Mouse (Mus musculus) MEL (cell line): Measurements from ENCODE around the gene Myl4. TPM values are rescaled to one million over a fixed set of nuclear protein-coding genes. Genes with fewer than 3 reads are reported as not detected.

Experiments used
- DNase-seq: peaks from one replicate; pipeline ENCODE4 v3.0.0; 2011; ENCODE audit warnings: low read depth, low spot score
- H3K27ac ChIP-seq: 2 replicates; pipeline ENCODE4 v1.5.1; 2012; ENCODE audit warnings: low read depth, mild to moderate bottlenecking, control low read depth, low read length, moderate library complexity; ENCODE audit not compliant: control insufficient read depth
- H3K27me3 ChIP-seq, 2 experiments: fragments of 150-350 bp in 1 of 2; sonication (generic) in 1 of 2; 2 replicates each; pipeline ENCODE4 v1.6.1; 2012; ENCODE audit warnings: low read length in 2 of 2, mild to moderate bottlenecking in 2 of 2, improper control_type of control experiment in 1 of 2, moderate library complexity in 1 of 2; ENCODE audit not compliant: insufficient read depth in 2 of 2, control insufficient read depth in 1 of 2
- H3K36me3 ChIP-seq, 2 experiments: 2 replicates each; pipeline ENCODE4 v1.6.1; 2012 to 2014; ENCODE audit warnings: low read length in 2 of 2, improper control_type of control experiment in 1 of 2, inconsistent platforms in 1 of 2, mild to moderate bottlenecking in 1 of 2; ENCODE audit not compliant: insufficient read depth in 2 of 2, control insufficient read depth in 1 of 2
- H3K4me1 ChIP-seq, 2 experiments: fragments of 150-350 bp in 1 of 2; sonication (generic) in 1 of 2; 2 replicates each; pipeline ENCODE4 v1.6.1; 2012; ENCODE audit warnings: low read length in 2 of 2, improper control_type of control experiment in 1 of 2, mild to moderate bottlenecking in 1 of 2; ENCODE audit not compliant: insufficient read depth in 2 of 2, control insufficient read depth in 1 of 2
- H3K4me3 ChIP-seq, 2 experiments: fragments of 150-350 bp in 1 of 2; sonication (generic) in 1 of 2; 2 replicates each; pipeline ENCODE4 v1.5.1; 2012; ENCODE audit warnings: low read depth in 2 of 2, low read length in 2 of 2, mild to moderate bottlenecking in 2 of 2, moderate library complexity in 2 of 2, control low read depth in 1 of 2, improper control_type of control experiment in 1 of 2; ENCODE audit not compliant: control insufficient read depth in 1 of 2, insufficient read depth in 1 of 2
- H3K79me2 ChIP-seq: 2 replicates; pipeline ENCODE4 v1.6.1; 2012; ENCODE audit warnings: mild to moderate bottlenecking, low read length, moderate library complexity; ENCODE audit not compliant: control insufficient read depth, poor library complexity, insufficient read depth
- H3K9ac ChIP-seq: 2 replicates; pipeline ENCODE4 v1.6.1; 2012; ENCODE audit warnings: low read depth, mild to moderate bottlenecking, control low read depth, low read length, moderate library complexity; ENCODE audit not compliant: control insufficient read depth, poor library complexity, severe bottlenecking
- H3K9me3 ChIP-seq: fragments of 150-350 bp; sonication (generic); replicated peaks from 2 replicates; pipeline ENCODE4 v1.6.1; 2012; ENCODE audit warnings: mild to moderate bottlenecking, low read length, improper control_type of control experiment, moderate library complexity; ENCODE audit not compliant: insufficient read depth
- BHLHE40 ChIP-seq: IDR thresholded peaks from 2 replicates; pipeline ENCODE4 v1.6.1; 2012; ENCODE audit warnings: low read depth, mild to moderate bottlenecking, inconsistent platforms, low read length, improper control_type of control experiment, borderline replicate concordance
- CHD1 ChIP-seq: IDR thresholded peaks from 2 replicates; pipeline ENCODE4 v1.6.1; 2012; ENCODE audit warnings: low read depth, mild to moderate bottlenecking, inconsistent platforms, low read length, improper control_type of control experiment
- CHD2 ChIP-seq: IDR thresholded peaks from 2 replicates; pipeline ENCODE4 v1.6.1; 2011; ENCODE audit warnings: low read length, improper control_type of control experiment
- CTCF ChIP-seq, 3 experiments: IDR thresholded peaks in 2 of 3; conservative IDR thresholded peaks in 1 of 3; 2 replicates each; pipeline ENCODE4 v1.5.1; 2011 to 2012; ENCODE audit warnings: low read length in 3 of 3, low read depth in 2 of 3, mild to moderate bottlenecking in 2 of 3, improper control_type of control experiment in 1 of 3, inconsistent platforms in 1 of 3, mixed read lengths in 1 of 3, moderate library complexity in 1 of 3; ENCODE audit not compliant: control insufficient read depth in 1 of 3, insufficient read depth in 1 of 3, poor library complexity in 1 of 3, severe bottlenecking in 1 of 3
- E2F4 ChIP-seq: IDR thresholded peaks from 2 replicates; pipeline ENCODE4 v1.6.1; 2011; ENCODE audit warnings: low read depth, low read length, improper control_type of control experiment, borderline replicate concordance
- ELF1 ChIP-seq: IDR thresholded peaks from 2 replicates; pipeline ENCODE4 v1.6.1; 2014; ENCODE audit warnings: low read depth, mild to moderate bottlenecking, inconsistent platforms, low read length, improper control_type of control experiment, moderate library complexity
- EP300 ChIP-seq, 2 experiments: IDR thresholded peaks; 2 replicates each; pipeline ENCODE4 v1.6.1; 2011; ENCODE audit warnings: improper control_type of control experiment in 2 of 2, low read length in 2 of 2, low read depth in 1 of 2, mild to moderate bottlenecking in 1 of 2
- ETS1 ChIP-seq: IDR thresholded peaks from 2 replicates; pipeline ENCODE4 v1.6.1; 2012; ENCODE audit warnings: low read depth, mild to moderate bottlenecking, inconsistent platforms, low read length, improper control_type of control experiment, moderate library complexity
- GABPA ChIP-seq: IDR thresholded peaks from 2 replicates; pipeline ENCODE4 v1.6.1; 2012; ENCODE audit warnings: low read depth, mild to moderate bottlenecking, inconsistent platforms, low read length, improper control_type of control experiment, moderate library complexity
- GATA1 ChIP-seq: IDR thresholded peaks from 2 replicates; pipeline ENCODE4 v1.6.1; 2011; ENCODE audit warnings: low read depth, low read length, improper control_type of control experiment
- HCFC1 ChIP-seq: IDR thresholded peaks from 2 replicates; pipeline ENCODE4 v1.6.1; 2012; ENCODE audit warnings: low read depth, mild to moderate bottlenecking, inconsistent platforms, low read length, improper control_type of control experiment, moderate library complexity
- JUND ChIP-seq: IDR thresholded peaks from 2 replicates; pipeline ENCODE4 v1.6.1; 2011; ENCODE audit warnings: low read depth, mild to moderate bottlenecking, improper control_type of control experiment, low read length
- KAT2A ChIP-seq: conservative IDR thresholded peaks from 2 replicates; pipeline ENCODE4 v1.6.1; 2012; ENCODE audit warnings: low read depth, low read length, improper control_type of control experiment, inconsistent platforms
- MAX ChIP-seq: IDR thresholded peaks from 2 replicates; pipeline ENCODE4 v1.6.1; 2011; ENCODE audit warnings: low read length, improper control_type of control experiment
- MAZ ChIP-seq: IDR thresholded peaks from 2 replicates; pipeline ENCODE4 v1.6.1; 2012; ENCODE audit warnings: low read depth, mild to moderate bottlenecking, inconsistent platforms, low read length, improper control_type of control experiment
- MEF2A ChIP-seq: IDR thresholded peaks from 2 replicates; pipeline ENCODE4 v1.6.1; 2014; ENCODE audit warnings: low read depth, mild to moderate bottlenecking, inconsistent platforms, low read length, improper control_type of control experiment; ENCODE audit not compliant: poor library complexity, insufficient replicate concordance, severe bottlenecking; ENCODE audit errors: extremely low read depth
- MXI1 ChIP-seq: IDR thresholded peaks from 2 replicates; pipeline ENCODE4 v1.6.1; 2011; ENCODE audit warnings: mild to moderate bottlenecking, low read depth, low read length, improper control_type of control experiment
- MYB ChIP-seq: IDR thresholded peaks from 2 replicates; pipeline ENCODE4 v1.6.1; 2011; ENCODE audit warnings: mild to moderate bottlenecking, low read depth, low read length, improper control_type of control experiment
- MYC ChIP-seq: IDR thresholded peaks from 2 replicates; pipeline ENCODE4 v1.6.1; 2011; ENCODE audit warnings: low read depth, mild to moderate bottlenecking, low read length, improper control_type of control experiment, moderate library complexity
- NELFE ChIP-seq: IDR thresholded peaks from 2 replicates; pipeline ENCODE4 v1.6.1; 2011; ENCODE audit warnings: low read depth, low read length, improper control_type of control experiment
- NRF1 ChIP-seq: IDR thresholded peaks from 2 replicates; pipeline ENCODE4 v1.6.1; 2014; ENCODE audit warnings: low read depth, mild to moderate bottlenecking, inconsistent platforms, low read length, improper control_type of control experiment, moderate library complexity; ENCODE audit not compliant: poor library complexity, insufficient read depth, severe bottlenecking
- POLR2A ChIP-seq, 2 experiments: IDR thresholded peaks; 2 replicates each; pipeline ENCODE4 v1.6.1; 2011 to 2012; ENCODE audit warnings: low read length in 2 of 2, mild to moderate bottlenecking in 2 of 2, control low read depth in 1 of 2, improper control_type of control experiment in 1 of 2, low read depth in 1 of 2, moderate library complexity in 1 of 2; ENCODE audit not compliant: control insufficient read depth in 1 of 2, insufficient read depth in 1 of 2, poor library complexity in 1 of 2
- POLR2AphosphoS2 ChIP-seq: IDR thresholded peaks from 2 replicates; pipeline ENCODE4 v1.6.1; 2011; ENCODE audit warnings: low read length, improper control_type of control experiment
- POLR2AphosphoS5 ChIP-seq: IDR thresholded peaks from 2 replicates; pipeline ENCODE4 v1.6.1; 2012; ENCODE audit warnings: low read depth, borderline replicate concordance, mild to moderate bottlenecking, inconsistent platforms, low read length, moderate library complexity, mixed read lengths
- RAD21 ChIP-seq: IDR thresholded peaks from 2 replicates; pipeline ENCODE4 v1.6.1; 2011; ENCODE audit warnings: mild to moderate bottlenecking, low read depth, low read length, improper control_type of control experiment
- RCOR1 ChIP-seq: IDR thresholded peaks from 2 replicates; pipeline ENCODE4 v1.6.1; 2012; ENCODE audit warnings: low read depth, mild to moderate bottlenecking, inconsistent platforms, low read length, improper control_type of control experiment
- SIN3A ChIP-seq: IDR thresholded peaks from 2 replicates; pipeline ENCODE4 v1.6.1; 2012; ENCODE audit warnings: low read length, improper control_type of control experiment, inconsistent platforms
- SMC3 ChIP-seq: IDR thresholded peaks from 2 replicates; pipeline ENCODE4 v1.6.1; 2011; ENCODE audit warnings: low read depth, low read length, improper control_type of control experiment
- TAL1 ChIP-seq: IDR thresholded peaks from 2 replicates; pipeline ENCODE4 v1.6.1; 2012; ENCODE audit warnings: mild to moderate bottlenecking, inconsistent platforms, low read length, moderate library complexity, mixed read lengths
- TBP ChIP-seq: IDR thresholded peaks from 2 replicates; pipeline ENCODE4 v1.8.0; 2011; ENCODE audit warnings: low read depth, low read length, improper control_type of control experiment
- UBTF ChIP-seq: IDR thresholded peaks from 2 replicates; pipeline ENCODE4 v1.6.1; 2012; ENCODE audit warnings: low read depth, mild to moderate bottlenecking, inconsistent platforms, low read length, improper control_type of control experiment, moderate library complexity, borderline replicate concordance; ENCODE audit not compliant: insufficient read depth
- USF1 ChIP-seq: IDR thresholded peaks from 2 replicates; pipeline ENCODE4 v1.6.1; 2014; ENCODE audit warnings: low read depth, mild to moderate bottlenecking, inconsistent platforms, low read length, improper control_type of control experiment, moderate library complexity
- USF2 ChIP-seq, 2 experiments: IDR thresholded peaks; 2 replicates each; pipeline ENCODE4 v1.6.1; 2011 to 2012; ENCODE audit warnings: improper control_type of control experiment in 2 of 2, low read length in 2 of 2, borderline replicate concordance in 1 of 2, inconsistent platforms in 1 of 2, low read depth in 1 of 2, mild to moderate bottlenecking in 1 of 2; ENCODE audit not compliant: insufficient read depth in 1 of 2
- ZC3H11A ChIP-seq: IDR thresholded peaks from 2 replicates; pipeline ENCODE4 v1.6.1; 2012; ENCODE audit warnings: low read depth, mild to moderate bottlenecking, inconsistent platforms, low read length, improper control_type of control experiment
- ZKSCAN1 ChIP-seq: IDR thresholded peaks from 2 replicates; pipeline ENCODE4 v1.6.1; 2012; ENCODE audit warnings: low read depth, mild to moderate bottlenecking, inconsistent platforms, low read length, improper control_type of control experiment, moderate library complexity
- ZMIZ1 ChIP-seq: IDR thresholded peaks from 2 replicates; pipeline ENCODE4 v1.6.1; 2012; ENCODE audit warnings: low read depth, mild to moderate bottlenecking, inconsistent platforms, low read length, improper control_type of control experiment, moderate library complexity
- ZNF384 ChIP-seq: IDR thresholded peaks from 2 replicates; pipeline ENCODE4 v1.6.1; 2012; ENCODE audit warnings: low read depth, mild to moderate bottlenecking, inconsistent platforms, low read length, improper control_type of control experiment
- polyA plus RNA-seq, 2 experiments: library from polyadenylated mRNA; stranded (reverse) in 1 of 2; unstranded in 1 of 2; fragments of >175 nt in 1 of 2; fragments of >200 nt in 1 of 2; gene quantifications; 2 replicates each; pipeline versions ENCODE4 v1.2.1 to v1.2.4; 2012; ENCODE audit warnings: low replicate concordance in 2 of 2, low read depth in 1 of 2; ENCODE audit not compliant: insufficient read length in 2 of 2, insufficient read depth in 1 of 2, missing spikeins in 1 of 2
- total RNA-seq: library from RNA; depleted of rRNA; stranded (reverse); fragments of 300-350 nt; gene quantifications from 2 replicates; pipeline ENCODE4 v1.2.3, GENCODE M21; 2012

Gene Myl4
- total and polyA plus RNA-seq, 3 experiments = 0.29 to 1.3 TPM; not detected in 1

DNA sequence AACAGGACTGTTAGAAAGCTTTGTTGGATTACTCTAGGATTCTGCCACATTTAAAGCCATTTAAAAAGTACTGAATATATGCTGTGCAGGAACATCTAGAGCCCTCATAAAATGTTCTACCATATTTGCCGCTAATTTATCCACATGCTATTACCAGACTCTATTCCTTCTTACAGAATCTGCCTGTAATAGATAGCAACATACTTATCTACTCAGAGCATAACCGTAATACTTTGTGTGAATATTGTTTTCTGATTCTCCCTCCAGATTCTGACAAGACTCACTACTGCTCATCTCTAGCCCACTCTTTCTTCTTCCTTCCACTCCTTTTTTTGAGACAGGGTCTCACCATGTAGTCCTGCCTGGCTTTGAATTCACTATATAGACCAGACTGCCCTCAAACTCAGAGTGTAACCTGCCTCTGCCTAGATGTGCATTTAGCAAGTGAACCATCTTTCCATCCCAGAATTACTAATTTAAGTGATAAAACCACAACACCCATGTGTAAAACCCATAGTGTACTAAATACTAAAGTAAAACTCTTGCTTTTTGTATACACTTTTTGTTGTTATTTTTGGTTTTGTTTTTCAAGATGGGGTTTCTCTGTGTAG is 12.4 kb upstream of the Myl4 start:
- no peaks in the 10 kb centered on the region for H3K9me3 ChIP-seq
- DNase-seq = peak; percentile 48
- peak overlapping the region; percentile 53 for H3K27ac ChIP-seq
- H3K27me3 ChIP-seq = no peaks in the 10 kb centered on the region
- H3K79me2 ChIP-seq = peaks cover 46% of the 10 kb centered on the region
- no peak overlapping the region for H3K4me3 ChIP-seq
- H3K36me3 ChIP-seq = peaks cover 24 to 41% of the 10 kb centered on the region in 2 experiments
- H3K9ac ChIP-seq = no peak overlapping the region
- H3K4me1 ChIP-seq = peaks cover 28 to 30% of the 10 kb centered on the region in 2 experiments
- TF ChIP-seq USF1 (no peak), GATA1 (peak; percentile 86), CHD2 (no peak), MAX (no peak; the same call in 1 of the 2 replicates), ETS1 (peak; percentile 67), BHLHE40 (no peak), ZNF384 (peak; percentile 55), KAT2A (no peak), MYC (0 out of 2 replicates have a peak, but pooled peaks have one; percentile 37), UBTF (no peak), POLR2A (IDR thresholded peaks at IDR 0.05; ENCODE audit: control insufficient read depth in 1 of 2, insufficient read depth in 1 of 2, low read depth in 1 of 2, low read length in 2 of 2, poor library complexity in 1 of 2) (no peak), SIN3A (peak; percentile 41), ELF1 (no peak), CTCF (IDR thresholded peaks at IDR 0.05 in 2 of 3, conservative IDR thresholded peaks at IDR 0.05 in 1 of 3; ENCODE audit: control insufficient read depth in 1 of 3, insufficient read depth in 1 of 3, low read depth in 2 of 3, low read length in 3 of 3, poor library complexity in 1 of 3, severe bottlenecking in 1 of 3) (no peak), GABPA (no peak), TBP (no peak), MXI1 (peak; percentile 65; the same call in 1 of the 2 replicates), SMC3 (no peak), MEF2A (no peak), RCOR1 (peak; percentile 78; the same call in 1 of the 2 replicates), CHD1 (no peak), POLR2AphosphoS5 (no peak), USF2 (IDR thresholded peaks at IDR 0.05; ENCODE audit: borderline replicate concordance in 1 of 2, insufficient read depth in 1 of 2, low read depth in 1 of 2, low read length in 2 of 2) (no peak), NELFE (no peak), POLR2AphosphoS2 (no peak), HCFC1 (no peak), E2F4 (0 out of 2 replicates have a peak, but pooled peaks have one; percentile 7), RAD21 (no peak), NRF1 (no peak), ZC3H11A (no peak), EP300 (IDR thresholded peaks at IDR 0.05; ENCODE audit: low read depth in 1 of 2, low read length in 2 of 2) (peak; percentile 82 to 83), JUND (no peak), MYB (peak; percentile 25; the same call in 1 of the 2 replicates), ZMIZ1 (no peak), MAZ (no peak), TAL1 (peak; percentile 33), ZKSCAN1 (no peak)
